Mouse (Mus musculus): ENCODE data around the gene Lrr1. TPM values are rescaled to one million over a fixed set of nuclear protein-coding genes. Genes with fewer than 3 reads are reported as not detected.

The Lrr1 gene
- polyA plus RNA-seq, 1 experiment, result 59.9 TPM

GRCm38 (mm10) chr12:69211057-69211456, 42.4 kb downstream of the Lrr1 start:
- no peak for TF ChIP-seq GATA1 (IDR thresholded peaks at IDR 0.05; ENCODE audit: low read length)

- no peak for TF ChIP-seq GATA1 (IDR thresholded peaks at IDR 0.05; ENCODE audit: low read length)
Measured at GRCm38 (mm10) chr12:69213186-69213777, 44.7 kb downstream of the Lrr1 start.

GRCm38 (mm10) chr12:69214393-69214792, 45.8 kb downstream of the Lrr1 start:
- no peak for TF ChIP-seq GATA1 (IDR thresholded peaks at IDR 0.05; ENCODE audit: low read length)

- TF ChIP-seq GATA1 (IDR thresholded peaks at IDR 0.05; ENCODE audit: low read length), result no peak
Measured at GRCm38 (mm10) chr12:69215000-69215785, 46.6 kb downstream of the Lrr1 start.

GRCm38 (mm10) chr12:69216587-69216986, 48.0 kb downstream of the Lrr1 start:
- TF ChIP-seq GATA1 (IDR thresholded peaks at IDR 0.05; ENCODE audit: low read length), result no peak

- TF ChIP-seq GATA1 (IDR thresholded peaks at IDR 0.05; ENCODE audit: low read length), result no peak
Measured at GRCm38 (mm10) chr12:69220613-69221277, 52.1 kb downstream of the Lrr1 start.

- TF ChIP-seq GATA1 (IDR thresholded peaks at IDR 0.05; ENCODE audit: low read length), result no peak
Measured at GRCm38 (mm10) chr12:69227776-69228466, 59.3 kb downstream of the Lrr1 start, which contains the start of gene Pole2. Gene Pole2, minus strand, starts transcription at chr12:69228195.

Other genes with a start within 250 kb of the Lrr1 start
- 135 and 2,984 TPM in 2 replicates for gene Rps29, start 9.6 kb upstream of the Lrr1 start, polyA plus RNA-seq (2012)
- 49.0 and 65.9 TPM in 2 replicates for gene Rpl36al, start 15.3 kb downstream of the Lrr1 start, polyA plus RNA-seq (2012)
- gene Mgat2, start 15.3 kb downstream of the Lrr1 start, polyA plus RNA-seq (2012), result 42.5 and 49.3 TPM in 2 replicates
- gene Gm49383, start 28.3 kb downstream of the Lrr1 start, polyA plus RNA-seq (2012), result 54.7 and 78.8 TPM in 2 replicates
- gene Dnaaf2, start 29.6 kb downstream of the Lrr1 start, polyA plus RNA-seq (2012), result 3.2 and 5.5 TPM in 2 replicates
- not detected in 2 replicates for gene Gm49384, start 35.5 kb downstream of the Lrr1 start, polyA plus RNA-seq (2012)
- 11.1 TPM in 2 replicates for gene Pole2, start 59.4 kb downstream of the Lrr1 start, polyA plus RNA-seq (2012)
- gene Klhdc1, start 72.4 kb downstream of the Lrr1 start, polyA plus RNA-seq (2012), result 9.0 and 10.8 TPM in 2 replicates
- 29.6 and 38.1 TPM in 2 replicates for gene Klhdc2, start 127.9 kb downstream of the Lrr1 start, polyA plus RNA-seq (2012)
- 1.3 and 2.1 TPM in 2 replicates for gene Nemf, start 188.4 kb downstream of the Lrr1 start, polyA plus RNA-seq (2012)
- gene Arf6, start 203.3 kb downstream of the Lrr1 start, polyA plus RNA-seq (2012), result 237 and 265 TPM in 2 replicates
- 1.5 and 1.7 TPM in 2 replicates for gene Gm9887, start 203.6 kb downstream of the Lrr1 start, polyA plus RNA-seq (2012)